Mouse (Mus musculus) liver, embryonic 14.5 days (tissue): ENCODE results near the gene Acp5.

Experiments
- CTCF ChIP-seq: IDR thresholded peaks from 2 replicates; pipeline ENCODE4 v1.5.1; 2016; ENCODE audit warnings: antibody characterized with exemption, low read depth, control low read depth
- EP300 ChIP-seq: IDR thresholded peaks from 2 replicates; pipeline ENCODE4 v1.6.1; 2016; ENCODE audit warnings: antibody characterized with exemption, low read depth

DNA sequence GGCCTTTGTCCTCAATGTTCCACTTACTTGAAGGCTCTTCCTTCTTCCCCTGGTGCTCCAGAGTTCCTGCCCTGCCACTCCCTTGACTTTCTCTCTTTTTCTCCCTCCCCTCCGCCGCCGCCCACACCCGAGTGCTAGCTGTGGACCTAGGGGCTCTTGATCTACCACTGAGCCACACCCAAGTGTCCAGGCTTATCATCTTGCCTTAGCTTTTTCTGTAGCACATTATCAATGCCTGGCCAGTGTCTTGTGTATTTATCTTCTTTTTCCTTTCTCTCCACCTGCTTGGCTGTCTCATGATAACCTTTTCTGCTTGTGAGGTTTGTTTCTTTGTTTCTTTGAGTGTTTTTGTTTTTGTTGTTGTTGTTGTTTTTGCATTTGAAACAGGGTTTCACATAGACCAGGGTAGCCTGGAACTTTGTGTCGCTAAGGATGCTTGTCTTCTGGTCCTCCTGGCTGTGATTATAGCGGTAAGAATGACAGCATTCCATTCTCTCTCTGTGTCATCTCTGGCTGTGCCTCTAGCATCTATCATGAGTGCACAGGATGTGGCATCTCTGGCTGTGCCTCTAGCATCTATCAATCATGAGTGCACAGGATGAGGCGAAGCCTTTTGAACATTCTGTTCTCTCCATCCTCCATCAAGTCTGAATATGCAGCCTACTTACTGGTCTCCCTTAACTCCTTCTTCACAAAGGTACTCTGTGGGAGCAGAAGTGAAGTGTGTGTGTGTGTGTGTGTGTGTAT lies at the start of gene Acp5:
- no peak for TF ChIP-seq CTCF
- peak; percentile 98 for TF ChIP-seq EP300
